Comparison of ENCODE assay signal across 10 mouse cellular contexts in genomic region chr11:100891256-100892123, GRCm38 (mm10). TPM values are rescaled to one million over a fixed set of nuclear protein-coding genes. Genes with fewer than 3 reads are reported as not detected.
DNase-seq lines count a peak whose midpoint lies in the region; ATAC-seq and TF ChIP-seq lines count a peak whose summit lies in the region.
"Had no signal": no experiment of that assay in that cellular context is flagged by ENCODE, and none has a peak within 500 bp of the region (broad histone marks: within the 10 kb centered on the region; RNA-seq: fewer than 3 reads in every experiment).

No protein-coding gene starts in this region.

- peak; percentile 98 for TF ChIP-seq EP300 in liver, postnatal 0 days (IDR thresholded peaks at IDR 0.05; ENCODE audit: low read depth)

- 44% methylated on average over 15 of the region's 15 CpGs for WGBS in heart, embryonic 12.5 days
- 28% methylated on average over 15 of the region's 15 CpGs for WGBS in liver, postnatal 0 days (ENCODE audit: insufficient replicate concordance)

- no peak overlapping the region for H3K4me3 ChIP-seq in heart, embryonic 12.5 days
- H3K4me3 ChIP-seq in liver, postnatal 0 days (ENCODE audit: low read depth, low read length): no peak overlapping the region
- H3K4me3 ChIP-seq: stomach, embryonic 15.5 days had no signal

- peak overlapping the region; percentile 83 for H3K27ac ChIP-seq in heart, embryonic 12.5 days (ENCODE audit: poor library complexity, severe bottlenecking)
- H3K27ac ChIP-seq in liver, postnatal 0 days (ENCODE audit: low read depth): peak overlapping the region; percentile 62
- H3K27ac ChIP-seq: stomach, embryonic 15.5 days had no signal

- H3K36me3 ChIP-seq in heart, embryonic 12.5 days: peaks cover 72% of the 10 kb centered on the region
- H3K36me3 ChIP-seq in liver, postnatal 0 days (replicated peaks; ENCODE audit: insufficient read depth, low read length): peaks cover 70% of the 10 kb centered on the region

- TF ChIP-seq CTCF in liver, postnatal 0 days (IDR thresholded peaks at IDR 0.05; ENCODE audit: low read depth): peak; percentile 20

- peak; percentile 89 for ATAC-seq in heart, embryonic 12.5 days (ENCODE audit: insufficient number of reproducible peaks, low FRiP score)
- peak; percentile 75 for ATAC-seq in liver, postnatal 0 days

- no peaks in the 10 kb centered on the region for H3K27me3 ChIP-seq in heart, embryonic 12.5 days (replicated peaks)
- no peaks in the 10 kb centered on the region for H3K27me3 ChIP-seq in liver, postnatal 0 days (ENCODE audit: insufficient read depth, low read length)
- H3K27me3 ChIP-seq: stomach, embryonic 15.5 days had no signal

- H3K4me1 ChIP-seq in heart, embryonic 12.5 days (replicated peaks): peaks cover 43% of the 10 kb centered on the region
- H3K4me1 ChIP-seq in liver, postnatal 0 days (ENCODE audit: insufficient read depth): peaks cover 21% of the 10 kb centered on the region
- H3K4me1 ChIP-seq: stomach, embryonic 15.5 days had no signal

- no peaks in the 10 kb centered on the region for H3K9me3 ChIP-seq in heart, embryonic 12.5 days (replicated peaks)
- no peaks in the 10 kb centered on the region for H3K9me3 ChIP-seq in liver, postnatal 0 days (ENCODE audit: low read length)
- H3K9me3 ChIP-seq: stomach, embryonic 15.5 days had no signal

- peak overlapping the region; percentile 40; the same call in 1 of the 2 replicates for H3K9ac ChIP-seq in heart, embryonic 12.5 days
- H3K9ac ChIP-seq in liver, postnatal 0 days (replicated peaks): peak overlapping the region; percentile 42
- H3K9ac ChIP-seq: stomach, embryonic 15.5 days had no signal

- no peak for DNase-seq in heart, adult 18-20 months
- peak; percentile 76 for DNase-seq in CD4-positive helper T cell, adult 2 months (ENCODE audit: low read depth, low spot score)
- peak; percentile 85 for DNase-seq in c-Kit-positive CD71-positive TER-119-positive erythroid progenitor cells, embryonic 14.5 days (ENCODE audit: low spot score)
- DNase-seq in liver, postnatal 0 days: no peak
- DNase-seq in ovary, adult 18-20 months (ENCODE audit: low spot score): no peak
- no peak for DNase-seq in Muller cell, postnatal 12 days (ENCODE audit: inconsistent ontology term)
- no peak for DNase-seq in kidney, postnatal 10 days
- DNase-seq: cerebellum, adult 18-20 months had no signal

- H3K4me2 ChIP-seq in heart, embryonic 12.5 days: 0 out of 2 replicates have a peak overlapping the region, but pooled peaks have one; percentile 12
- peak overlapping the region; percentile 56 for H3K4me2 ChIP-seq in liver, postnatal 0 days (ENCODE audit: low read depth, low read length)
- H3K4me2 ChIP-seq: stomach, embryonic 15.5 days had no signal

RNA-seq across cellular contexts. Expression of gene Stat5a, which starts 32.3 kb away (rescaled TPM):
- 6.6 and 8.3 TPM in 2 replicates for polyA plus RNA-seq in heart, embryonic 12.5 days (2016; fragmentation: Nextera tagmentation; extraction: Ambion mirVana)
- total RNA-seq in heart, adult 18-20 months (2021): 10 to 100 TPM; 17.2 to 23.0 TPM
- 4.7 and 6.0 TPM in 2 replicates for polyA plus RNA-seq in liver, postnatal 0 days (2015; fragmentation: Nextera tagmentation; extraction: Ambion mirVana)

RNA-seq across cellular contexts. Expression of gene Stat5b, which starts 41.0 kb away (rescaled TPM):
- polyA plus RNA-seq in heart, embryonic 12.5 days (2016; fragmentation: Nextera tagmentation; extraction: Ambion mirVana): 35.0 and 35.3 TPM in 2 replicates
- total RNA-seq in heart, adult 18-20 months (2021): 10 to 100 TPM; 55.0 to 60.1 TPM
- 15.4 and 16.4 TPM in 2 replicates for polyA plus RNA-seq in liver, postnatal 0 days (2015; fragmentation: Nextera tagmentation; extraction: Ambion mirVana)

RNA-seq across cellular contexts. Expression of gene Stat3, which starts 47.9 kb away (rescaled TPM):
- polyA plus RNA-seq in heart, embryonic 12.5 days (2016; fragmentation: Nextera tagmentation; extraction: Ambion mirVana): 60.0 and 63.2 TPM in 2 replicates
- 10 to 100 TPM; 71.8 to 83.2 TPM for total RNA-seq in heart, adult 18-20 months (2021)
- 44.9 and 53.7 TPM in 2 replicates for polyA plus RNA-seq in liver, postnatal 0 days (2015; fragmentation: Nextera tagmentation; extraction: Ambion mirVana)

Comparison
In these comparisons a context has a peak if more than half of its experiments do, and no peak if none do; other contexts are left out.
1. DNase-seq: peak in CD4-positive helper T cell, adult 2 months (single experiment) and c-Kit-positive CD71-positive TER-119-positive erythroid progenitor cells, embryonic 14.5 days (single experiment); none in heart, adult 18-20 months (0 of 2), liver, postnatal 0 days (single experiment), ovary, adult 18-20 months (single experiment), Muller cell, postnatal 12 days (single experiment) and kidney, postnatal 10 days (single experiment).